Mouse (Mus musculus): ENCODE data around the gene Cadps.

Cadps gene

DNA sequence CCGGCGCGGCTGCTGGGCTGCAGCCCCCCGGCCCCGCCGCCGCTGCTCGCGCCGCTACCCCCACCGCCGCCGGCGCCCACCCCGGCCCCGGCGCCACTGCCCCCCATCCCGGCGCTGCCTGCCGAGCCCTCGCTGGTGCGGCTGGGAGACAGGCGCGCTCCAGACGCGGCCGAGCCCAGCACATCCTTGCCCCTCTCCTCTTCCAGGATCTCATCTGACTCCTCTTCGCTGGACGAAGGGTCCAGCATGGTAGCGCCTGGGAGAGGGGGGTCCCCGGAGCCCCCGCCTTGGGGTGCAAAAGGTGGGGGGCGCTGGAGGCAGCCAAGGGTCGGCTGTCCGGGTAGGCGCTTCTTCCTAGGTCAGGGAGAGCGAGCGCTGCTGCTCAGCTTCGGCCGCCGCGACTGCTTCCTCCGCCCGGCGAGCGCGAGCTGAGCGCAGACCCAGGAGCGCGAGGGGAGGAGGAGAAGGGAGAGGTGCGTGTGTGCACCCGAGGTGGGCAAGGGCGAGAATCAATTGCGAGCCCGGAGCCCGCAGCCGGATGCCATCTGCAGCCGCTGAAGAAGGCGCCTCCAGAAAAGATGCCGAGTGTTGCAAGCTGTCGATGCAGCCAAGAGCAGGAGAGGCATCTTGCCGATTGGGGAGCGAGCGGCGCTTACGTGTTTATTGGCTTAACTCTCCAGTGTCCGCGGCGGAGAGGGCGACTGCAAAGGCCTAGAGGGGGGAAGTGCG, at the start of gene Cadps:
Gene Cadps, minus strand, starts transcription at position 589 of the 729 bp plus-strand sequence.
- no peak for DNase-seq (ENCODE audit: low spot score in 2 of 2)

DNA sequence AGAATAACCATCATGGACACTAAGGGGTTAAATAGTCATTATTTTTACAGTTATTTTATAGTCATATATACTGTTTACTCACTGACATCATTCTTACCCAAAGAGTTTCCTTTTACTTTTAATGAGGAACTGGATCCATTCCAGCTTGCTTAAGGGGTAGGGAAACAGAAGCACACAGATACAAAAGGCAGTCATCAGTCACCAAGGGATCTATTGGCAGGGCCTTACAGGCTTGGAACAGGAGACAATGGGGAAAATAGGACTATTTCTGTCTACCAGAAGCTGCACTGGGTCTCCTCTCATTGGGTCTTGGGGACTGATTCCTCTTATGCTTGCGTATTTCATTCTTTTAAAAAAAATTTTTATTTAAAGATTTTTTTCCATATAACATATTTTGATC, 46.7 kb upstream of the Cadps start:
- no peak for DNase-seq (ENCODE audit: low spot score in 2 of 2)

DNA sequence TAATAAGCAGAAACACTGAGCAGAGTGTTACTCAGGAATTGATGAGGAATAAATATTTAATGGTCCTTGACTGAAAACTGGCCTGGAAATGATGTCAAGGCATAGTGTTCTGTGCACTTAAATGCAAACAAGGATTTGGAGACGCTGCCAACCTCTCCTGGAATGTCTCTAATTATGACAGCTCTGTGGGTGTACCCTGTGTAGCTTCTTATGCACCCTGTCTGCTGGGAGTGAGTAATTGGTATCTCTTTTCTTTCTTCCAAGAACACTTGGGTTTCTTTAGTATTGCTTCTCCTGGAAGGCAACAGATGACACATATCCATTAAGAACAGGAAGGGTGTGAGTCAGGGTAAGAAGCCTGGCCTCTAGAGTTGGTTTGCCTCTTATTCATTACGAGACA, 42.4 kb upstream of the Cadps start:
- no peak for DNase-seq (ENCODE audit: low spot score in 2 of 2)

DNA sequence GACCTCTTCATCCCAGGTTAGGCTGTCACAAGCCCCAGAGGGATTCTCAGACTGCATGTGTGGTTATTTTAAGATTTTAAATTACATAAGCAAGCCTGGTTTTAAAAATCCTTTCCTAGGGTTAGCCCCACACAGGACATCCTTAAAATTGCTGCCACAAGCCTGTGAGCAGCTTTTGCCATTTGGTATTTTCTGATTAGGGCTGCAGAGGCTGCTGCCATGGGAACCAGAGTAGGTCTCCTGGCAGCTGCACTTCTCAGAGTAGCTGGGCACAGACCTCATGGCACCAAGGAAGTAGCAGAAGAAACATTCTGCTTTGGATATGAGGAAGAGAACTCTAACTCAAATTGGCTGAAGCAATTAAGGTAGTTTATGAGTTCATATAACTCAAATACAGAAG, 21.0 kb upstream of the Cadps start:
- DNase-seq (ENCODE audit: low spot score in 2 of 2), result no peak

DNA sequence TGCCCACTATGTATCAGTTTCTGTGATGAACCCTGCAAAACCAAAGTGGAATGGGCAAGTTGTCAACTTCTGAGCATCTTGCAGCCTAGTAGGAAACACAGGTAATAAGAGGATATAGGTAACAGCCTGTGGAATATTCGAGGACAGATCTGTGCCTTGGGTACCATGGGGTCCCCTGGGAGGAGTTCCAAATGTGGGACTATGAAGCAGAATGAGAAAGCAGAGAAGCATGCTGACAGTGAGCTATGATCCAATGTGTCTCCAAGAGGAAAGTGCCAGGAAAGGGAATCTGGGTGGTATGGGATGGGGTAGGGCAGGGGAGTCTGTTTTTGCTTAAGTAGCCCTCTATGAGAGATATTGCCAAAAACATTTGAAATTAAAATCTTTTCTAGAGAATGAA, 16.6 kb upstream of the Cadps start:
- no peak for DNase-seq (ENCODE audit: low spot score in 2 of 2)

DNA sequence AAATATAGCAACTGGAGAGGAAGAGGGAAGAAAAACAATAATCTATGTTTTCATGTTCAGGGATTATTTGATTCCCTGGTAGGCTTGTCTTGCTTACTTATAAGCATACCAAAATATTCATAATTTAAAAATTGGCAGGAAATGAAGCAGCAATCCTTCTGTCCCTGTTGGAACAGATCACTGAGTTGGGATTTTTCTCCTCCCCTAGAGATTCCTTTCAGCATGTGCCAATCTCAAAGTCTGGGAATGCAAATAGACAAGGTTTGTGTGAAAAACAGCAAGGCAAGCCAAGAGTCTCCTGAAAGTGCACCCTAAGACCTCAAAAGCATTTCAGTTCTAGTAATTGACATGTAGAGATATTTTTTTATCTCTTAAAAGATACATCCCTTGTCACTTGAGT, 16.1 kb upstream of the Cadps start:
- DNase-seq (ENCODE audit: low spot score in 2 of 2), result no peak

DNA sequence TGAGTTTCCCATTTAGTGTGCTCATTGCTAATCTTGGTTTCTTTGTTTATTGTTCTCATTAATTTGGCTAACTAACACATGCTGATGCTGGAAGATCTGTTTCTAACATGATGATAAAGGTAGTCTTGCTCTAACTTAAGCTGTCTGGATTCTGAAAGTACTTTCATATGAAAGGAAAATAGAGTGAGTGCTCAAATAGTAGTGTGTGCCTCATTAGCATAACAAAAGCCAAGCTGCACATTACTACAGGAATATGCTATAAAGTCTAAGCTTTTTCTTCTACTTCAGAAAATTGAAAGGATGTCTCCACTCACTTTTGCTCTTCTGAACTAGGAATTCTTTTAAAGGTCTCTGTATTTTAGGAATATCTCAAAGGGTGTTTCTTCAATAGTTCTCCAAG, 15.4 kb upstream of the Cadps start:
- no peak for DNase-seq (ENCODE audit: low spot score in 2 of 2)

DNA sequence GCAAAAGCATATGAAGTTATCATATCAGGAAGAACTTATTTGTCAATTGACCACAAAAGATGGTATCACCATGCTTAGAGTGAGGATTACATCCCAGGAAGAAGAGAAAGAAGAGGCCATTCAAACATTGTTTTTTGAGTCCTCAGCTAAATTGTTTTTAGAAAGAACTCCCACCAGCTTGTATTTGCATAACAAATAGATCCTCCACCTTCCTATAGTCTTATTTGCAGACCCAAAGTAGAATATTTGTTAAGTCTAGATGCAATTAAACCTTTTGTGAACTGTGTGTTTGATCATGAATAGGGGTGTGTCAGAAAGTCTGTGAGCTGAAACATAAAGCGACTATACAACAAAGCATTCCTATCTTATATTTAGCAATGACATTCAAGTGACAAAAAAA, 15.0 kb upstream of the Cadps start:
- DNase-seq (ENCODE audit: low spot score in 2 of 2), result no peak

DNA sequence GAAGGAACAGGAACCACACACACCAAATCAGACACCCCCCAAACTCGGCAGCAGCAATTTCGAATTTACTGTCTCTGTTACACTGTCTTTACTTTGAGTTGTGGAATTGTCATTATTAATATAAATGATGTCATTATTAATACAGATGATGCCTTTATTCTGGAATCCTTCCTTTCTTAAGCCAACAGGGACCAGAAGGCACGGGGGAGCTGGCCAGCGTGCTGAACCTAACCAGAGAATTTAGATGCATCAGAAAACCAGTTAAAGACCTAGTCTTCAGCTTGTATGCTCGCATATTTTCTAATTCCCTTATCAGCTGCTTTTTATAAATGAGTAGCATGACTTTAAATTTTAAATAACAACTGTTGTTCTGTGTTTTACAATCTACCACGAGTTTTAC, 902 bp upstream of the Cadps start:
- no peak for DNase-seq (ENCODE audit: low spot score in 2 of 2)

DNA sequence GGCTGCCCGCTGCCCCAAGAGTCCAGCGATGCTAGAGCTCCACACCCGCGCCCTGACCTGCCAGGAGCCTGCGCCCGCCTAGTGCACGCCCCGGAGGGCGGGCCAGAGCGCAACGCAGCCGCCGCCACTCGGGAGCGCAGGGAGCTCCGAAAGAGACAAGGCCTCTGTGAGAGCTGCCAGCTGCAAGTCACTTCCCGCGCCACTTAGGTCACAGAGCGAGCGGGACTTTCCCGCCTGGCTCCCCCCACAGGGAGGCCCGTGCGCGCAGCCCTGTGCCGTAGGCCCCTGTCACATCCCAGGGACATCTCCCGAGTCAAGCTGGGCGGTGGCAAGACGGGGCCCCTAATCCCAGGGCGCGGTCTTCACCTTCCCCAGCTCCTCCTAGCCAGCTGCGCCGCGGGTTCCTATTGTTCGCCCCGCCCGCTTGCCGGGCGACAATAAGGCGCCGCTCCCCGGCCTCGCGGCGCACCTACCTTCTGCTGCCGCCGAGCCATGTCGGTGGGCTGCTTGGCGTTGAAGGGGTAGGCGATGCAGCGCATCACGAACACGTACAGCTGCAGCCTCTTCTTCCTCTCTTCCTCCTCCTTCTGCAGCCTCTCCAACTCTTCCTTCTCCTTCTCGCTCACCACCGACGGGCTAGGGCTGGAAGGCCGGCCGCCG, 918 bp downstream of the Cadps start:
- DNase-seq (ENCODE audit: low spot score in 2 of 2), result no peak

DNA sequence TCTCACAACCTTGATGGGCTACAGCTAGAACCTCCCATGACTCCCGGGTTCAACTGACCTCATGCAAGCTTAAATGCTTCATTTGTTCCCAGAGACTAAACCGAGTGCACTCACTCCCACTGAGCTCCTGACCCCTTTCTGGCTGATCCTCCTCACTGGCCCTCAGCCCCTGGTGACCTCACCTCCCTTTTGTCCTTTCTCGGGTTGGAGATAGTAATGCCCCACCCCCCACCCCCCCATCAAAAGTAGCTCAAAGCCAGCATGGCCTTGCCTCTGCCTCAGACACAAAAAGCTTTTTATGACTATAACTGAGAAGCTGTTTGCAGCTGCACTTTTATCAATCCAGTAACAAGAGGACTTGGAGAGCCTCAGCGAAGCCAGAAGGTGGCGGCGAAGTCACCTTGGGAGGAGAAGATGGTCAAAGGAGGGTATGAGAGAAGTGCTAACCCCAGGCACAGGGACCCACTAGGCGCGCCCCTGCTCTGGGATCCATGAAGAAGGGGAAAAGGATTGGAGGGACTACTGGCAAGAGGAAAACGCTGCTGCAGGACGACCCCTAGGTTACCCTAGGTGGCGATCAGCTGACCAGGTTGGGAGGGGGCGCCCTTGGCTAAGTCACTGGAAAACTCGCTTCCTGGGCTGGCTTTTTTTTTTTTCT, 1.6 kb downstream of the Cadps start:
- DNase-seq (ENCODE audit: low spot score in 2 of 2), result no peak

DNA sequence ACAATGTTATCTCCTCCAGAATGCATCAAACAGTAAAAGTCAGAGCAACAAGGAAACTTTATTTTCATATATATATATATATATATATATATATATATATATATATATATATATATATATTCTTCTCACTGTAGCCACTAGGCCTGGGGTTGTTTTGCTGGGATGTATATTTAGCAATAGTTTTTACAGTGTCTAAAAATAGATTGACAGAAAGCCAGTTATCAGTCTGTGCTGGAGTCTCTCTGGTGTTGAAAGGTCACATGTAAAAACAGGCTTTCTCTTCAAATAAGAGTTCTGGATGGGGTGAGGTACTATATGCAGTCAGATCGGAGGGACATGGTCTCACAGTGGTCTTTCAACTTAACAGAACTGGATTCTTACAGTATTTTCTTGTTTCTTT, 2.7 kb downstream of the Cadps start:
- no peak for DNase-seq (ENCODE audit: low spot score in 2 of 2)

DNA sequence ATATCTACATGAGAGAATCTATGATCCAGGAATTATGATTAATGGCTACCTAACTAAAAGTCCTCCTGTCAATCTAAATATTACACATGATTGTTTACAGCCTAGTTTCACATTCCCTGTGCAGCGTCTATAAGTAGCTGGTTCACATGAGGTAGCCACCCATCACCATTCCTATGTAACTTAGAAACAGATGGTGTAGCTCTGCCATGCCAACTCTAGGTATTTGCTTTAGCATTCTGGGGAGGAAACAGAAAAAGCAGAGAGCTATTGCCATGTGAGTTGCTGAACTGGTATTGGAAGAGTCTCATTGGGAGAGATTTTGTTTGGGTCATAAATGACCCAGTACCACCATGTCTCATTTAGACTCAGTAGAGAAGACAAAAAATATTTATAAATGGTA, 4.4 kb downstream of the Cadps start:
- DNase-seq (ENCODE audit: low spot score in 2 of 2), result no peak

DNA sequence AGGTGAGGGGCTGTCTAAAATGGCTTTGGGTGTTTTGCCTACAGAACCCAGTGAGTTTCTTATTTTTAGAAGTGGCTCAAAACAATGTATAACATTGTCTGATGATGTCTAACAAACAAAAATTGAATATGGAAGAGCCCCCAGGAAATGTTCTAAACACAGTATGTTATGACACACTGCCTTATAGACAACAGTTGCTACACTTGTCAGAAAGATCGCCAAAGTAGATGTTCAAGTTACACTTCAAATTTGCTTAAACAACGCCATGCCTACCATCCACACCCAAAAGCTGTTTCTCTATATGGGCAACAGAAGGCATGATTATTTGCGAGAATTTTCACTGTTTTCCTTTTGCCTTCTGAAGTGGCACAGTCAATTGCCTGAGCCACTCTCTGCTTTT, 10.8 kb downstream of the Cadps start:
- DNase-seq (ENCODE audit: low spot score in 2 of 2), result no peak

DNA sequence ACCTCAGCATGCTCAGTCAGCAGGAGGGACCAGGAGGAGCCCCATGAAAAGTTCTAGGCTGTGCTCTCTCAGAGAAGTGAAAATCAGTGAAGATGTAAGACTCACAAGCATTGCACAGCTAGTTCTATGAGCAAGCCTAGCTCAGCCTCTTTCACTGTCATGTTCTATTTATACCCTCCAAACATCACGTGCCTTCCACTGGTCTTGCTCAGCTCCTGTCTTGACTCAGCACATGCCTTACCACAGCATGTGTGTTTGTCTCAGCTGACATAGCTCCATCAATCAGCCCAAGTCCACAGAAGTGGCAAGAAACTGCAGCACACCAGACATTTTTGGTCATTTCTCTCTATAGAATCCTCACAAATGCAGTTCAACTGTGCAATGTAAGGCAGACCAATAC, 19.9 kb downstream of the Cadps start:
- DNase-seq (ENCODE audit: low spot score in 2 of 2), result no peak

DNA sequence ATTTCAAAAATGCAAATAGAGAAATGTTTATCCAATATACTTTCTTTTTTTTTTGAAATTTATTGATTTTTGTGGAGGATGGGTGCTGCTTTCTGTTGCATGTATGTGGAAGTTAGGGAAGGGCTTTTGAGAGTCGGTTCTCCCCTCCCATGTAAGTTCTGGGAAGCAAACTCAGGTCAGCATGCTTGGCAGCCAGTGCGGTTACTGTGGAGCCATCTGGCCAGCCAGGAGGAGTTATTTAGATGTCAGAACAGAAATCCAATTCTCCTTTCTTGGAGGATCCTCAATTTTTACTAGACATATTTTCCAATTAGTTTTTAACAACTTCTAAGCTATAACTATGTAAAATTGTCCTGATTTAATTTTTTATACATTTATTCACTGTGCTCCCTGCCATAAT, 21.8 kb downstream of the Cadps start:
- no peak for DNase-seq (ENCODE audit: low spot score in 2 of 2)

DNA sequence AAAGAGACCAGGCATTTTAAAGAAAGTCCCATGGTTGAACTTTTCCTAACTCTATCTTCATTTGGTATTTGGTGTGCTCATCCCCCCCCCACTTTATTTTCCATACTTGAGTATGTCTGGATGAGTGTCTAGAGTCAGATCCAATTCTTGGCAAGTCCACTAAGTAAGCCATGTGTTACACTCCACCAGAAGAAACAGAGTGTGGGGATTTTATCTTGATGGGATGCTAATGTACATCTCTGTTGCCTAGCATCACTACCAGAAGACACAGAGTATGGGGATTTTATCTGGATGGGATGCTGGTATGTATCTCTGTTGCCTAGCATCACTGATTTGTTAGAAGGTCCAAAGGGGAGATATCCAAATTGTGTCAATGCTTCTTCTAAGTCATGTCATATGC, 24.0 kb downstream of the Cadps start:
- no peak for DNase-seq (ENCODE audit: low spot score in 2 of 2)

DNA sequence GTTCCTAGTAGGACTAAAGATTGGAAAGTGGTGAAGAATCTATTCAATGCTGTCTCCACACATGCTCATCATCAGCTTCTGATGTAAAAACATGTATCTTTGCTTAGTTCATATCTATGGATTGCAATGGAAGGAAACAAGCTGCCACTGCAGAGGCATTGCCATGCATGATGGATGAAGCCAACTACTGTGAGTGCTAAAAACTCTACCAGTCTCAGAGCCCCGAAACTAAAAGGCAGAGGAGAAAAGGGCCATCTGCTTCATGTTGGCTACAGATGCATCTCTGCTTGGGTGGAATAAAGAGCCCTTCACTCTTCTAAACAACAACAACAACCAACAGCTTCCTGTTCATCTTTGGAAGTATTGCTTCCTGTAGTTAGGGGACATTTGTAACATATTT, 38.6 kb downstream of the Cadps start:
- DNase-seq (ENCODE audit: low spot score in 2 of 2), result no peak

DNA sequence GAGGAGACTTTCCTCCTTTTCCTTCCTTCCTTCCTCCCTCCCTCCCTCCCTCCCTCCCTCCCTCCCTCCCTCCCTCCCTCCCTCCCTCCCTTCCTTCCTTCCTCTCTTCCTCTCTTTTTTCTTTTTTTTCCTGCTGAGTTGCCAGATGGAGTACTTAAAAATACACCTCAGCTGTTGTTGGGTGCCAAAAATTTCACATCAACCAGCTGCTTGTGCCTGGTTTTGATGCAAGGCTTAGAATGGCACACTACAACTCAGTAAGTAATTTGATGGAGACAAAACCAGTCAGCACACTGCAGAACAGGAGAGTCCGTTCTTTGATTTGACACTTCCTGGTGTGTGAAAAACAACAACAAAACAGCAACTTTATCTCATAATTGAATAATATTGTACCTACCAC, 42.9 kb downstream of the Cadps start:
- no peak for DNase-seq (ENCODE audit: low spot score in 2 of 2)

DNA sequence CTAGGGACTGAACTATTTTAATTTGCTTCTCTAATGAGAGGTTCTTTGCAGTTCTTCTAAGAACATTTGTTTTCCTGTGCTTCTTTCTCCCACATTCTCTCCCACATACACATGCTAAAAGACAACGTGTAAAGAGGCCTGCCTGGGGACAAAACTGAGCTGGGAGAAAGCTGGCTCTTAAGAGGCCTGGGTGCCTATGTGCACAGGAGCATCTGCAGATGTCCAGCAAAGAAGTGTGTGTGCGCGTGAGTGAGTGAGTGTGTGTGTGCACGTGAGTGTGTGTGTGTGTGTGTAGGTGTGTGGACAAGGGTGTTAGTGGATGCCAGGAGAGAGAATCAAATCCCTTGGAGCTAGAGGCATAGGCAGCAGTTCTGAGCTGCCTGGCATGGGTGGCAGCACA, 44.9 kb downstream of the Cadps start:
- no peak for DNase-seq (ENCODE audit: low spot score in 2 of 2)

DNA sequence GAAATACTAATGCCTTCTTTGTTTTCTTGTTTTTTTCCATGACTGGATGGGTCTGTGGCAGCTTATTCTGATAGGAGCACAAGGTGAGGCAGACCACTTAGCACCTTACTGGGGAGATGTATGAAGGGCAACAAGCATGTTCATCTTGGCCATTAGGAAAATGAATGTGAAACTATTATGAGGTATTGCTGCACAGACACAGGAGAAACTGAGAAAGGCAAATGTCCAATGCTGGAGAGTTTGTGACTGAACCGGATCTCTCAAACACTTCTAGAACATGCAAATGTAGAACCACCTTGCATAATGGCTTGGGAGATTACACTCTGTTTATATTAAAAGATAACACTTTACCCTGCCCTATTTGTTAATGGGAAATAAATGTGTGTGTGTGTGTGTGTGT, 54.0 kb downstream of the Cadps start:
- DNase-seq (ENCODE audit: low spot score in 2 of 2), result no peak

DNA sequence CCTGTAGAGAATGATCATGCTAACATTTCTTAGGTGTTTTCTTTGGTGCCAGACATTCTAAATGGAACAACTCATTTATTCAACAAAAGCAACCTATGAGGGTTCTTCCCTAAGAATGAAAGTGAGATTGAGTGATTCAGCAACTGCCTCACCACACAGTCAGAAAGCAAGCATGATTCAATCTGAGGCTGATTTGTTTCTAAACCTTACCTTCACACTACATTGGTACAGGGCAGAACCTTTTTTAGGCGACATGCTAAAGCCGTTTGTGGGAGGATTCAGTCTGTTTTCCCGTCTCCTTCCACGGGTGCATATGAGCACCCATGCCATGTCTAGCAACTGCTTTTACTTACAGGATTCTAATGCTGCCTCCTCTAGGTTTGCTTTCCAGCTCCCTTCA, 69.6 kb downstream of the Cadps start:
- no peak for DNase-seq (ENCODE audit: low spot score in 2 of 2)

DNA sequence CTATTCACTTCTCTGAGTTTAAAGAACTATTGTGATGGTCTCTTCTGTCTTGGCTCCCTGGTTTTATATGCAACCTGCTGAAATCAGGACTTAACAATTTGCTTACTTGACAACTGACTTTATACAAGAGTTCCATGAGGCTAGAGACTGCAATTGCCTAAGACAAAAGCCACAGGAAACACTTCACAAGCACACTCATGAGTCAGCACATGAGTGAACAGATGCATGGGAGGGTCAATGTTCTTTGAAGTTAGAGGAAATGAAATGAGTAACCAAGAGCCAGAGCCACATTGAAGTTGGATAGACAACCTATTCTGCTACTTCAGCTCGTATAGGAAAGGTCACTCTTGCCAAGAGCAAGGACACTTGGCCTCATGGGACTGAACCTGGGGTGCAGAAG, 71.1 kb downstream of the Cadps start:
- DNase-seq (ENCODE audit: low spot score in 2 of 2), result no peak

All from urinary bladder, postnatal 36 days (tissue).